Mouse (Mus musculus) left cerebral cortex, adult 2 months (tissue): Measurements from ENCODE around the gene Tescl. TPM values are rescaled to one million over a fixed set of nuclear protein-coding genes. Genes with fewer than 3 reads are reported as not detected.

Source experiments
- DNase-seq, 2 experiments: peaks; one replicate each; pipeline ENCODE4 v3.0.0; 2021 to 2022; ENCODE audit warnings: low spot score in 2 of 2, mixed read lengths in 1 of 2; ENCODE audit errors: extremely low spot score in 1 of 2
- H3K27ac ChIP-seq: fragments of 200-600 bp; 2 replicates; pipeline ENCODE4 v1.8.1; 2022
- H3K4me3 ChIP-seq: fragments of 200-600 bp; 2 replicates; pipeline ENCODE4 v1.8.1; 2022
- CTCF ChIP-seq: fragments of 200-600 bp; IDR thresholded peaks from 2 replicates; pipeline ENCODE4 v1.8.1; 2022; ENCODE audit warnings: antibody characterized with exemption, mild to moderate bottlenecking, moderate library complexity
- intact Hi-C: fragments of 180-260 bp; cut with DNase I; formaldehyde crosslinking; loops from one replicate; pipeline ENCODE4 v1.15.1; 2025
- total RNA-seq, 2 experiments: library from RNA; stranded (reverse); gene quantifications; 2 replicates each; pipeline ENCODE4 v1.2.3; 2021

Tescl gene
- total RNA-seq, 2 experiments from 2014 or later = not detected

- no peak for TF ChIP-seq CTCF
- no peak for DNase-seq
- H3K27ac ChIP-seq = no peak overlapping the region
- intact Hi-C loops = no loop called here
- no peak overlapping the region for H3K4me3 ChIP-seq
Observed at GRCm38 (mm10) chr7:24371012-24371808, 37.5 kb upstream of the Tescl start.

GRCm38 (mm10) chr7:24369731-24370541 is 36.2 kb upstream of the Tescl start, which contains the start of gene Kcnn4:
Kcnn4 (plus strand) TSS chr7:24370263.
- H3K4me3 ChIP-seq = no peak within 1 kb of the TSS

GRCm38 (mm10) chr7:24368946-24369345 is 35.2 kb upstream of the Tescl start:
- H3K4me3 ChIP-seq = no peak overlapping the region
- DNase-seq = no peak
- intact Hi-C loops = no loop called here
- H3K27ac ChIP-seq = no peak overlapping the region
- no peak for TF ChIP-seq CTCF

More at GRCm38 (mm10) chr7:24369731-24370541, 36.2 kb upstream of the Tescl start, which contains the start of gene Kcnn4:
- H3K27ac ChIP-seq = no peak within 1 kb of the TSS
- DNase-seq = no peak
- intact Hi-C loops = no loop called here
- TF ChIP-seq CTCF = no peak

- no peak for DNase-seq
- intact Hi-C loops = no loop called here
- H3K4me3 ChIP-seq = no peak overlapping the region
- no peak overlapping the region for H3K27ac ChIP-seq
- TF ChIP-seq CTCF = no peak
Observed at GRCm38 (mm10) chr7:24368226-24368625, 34.5 kb upstream of the Tescl start.

- no peak for DNase-seq
- intact Hi-C loops = no loop called here
- no peak overlapping the region for H3K27ac ChIP-seq
- no peak for TF ChIP-seq CTCF
- no peak overlapping the region for H3K4me3 ChIP-seq
Observed at GRCm38 (mm10) chr7:24366716-24367632, 33.2 kb upstream of the Tescl start.

GRCm38 (mm10) chr7:24365258-24366014 is 31.7 kb upstream of the Tescl start:
- TF ChIP-seq CTCF = no peak
- Histone ChIP-seq H3K4me3 (no peak overlapping the region), H3K27ac (no peak overlapping the region)
- DNase-seq = no peak
- intact Hi-C loops = loop anchor here (1.0 to 2.0 kb wide), 2 partner anchors 12 to 41 kb away; no protein-coding TSS in a partner anchor

- DNase-seq = peak; percentile 84 to 86
- intact Hi-C loops = loop anchor here (1.0 to 2.0 kb wide), 3 partner anchors 12 to 42 kb away; no protein-coding TSS in a partner anchor
- peak; percentile 95 for TF ChIP-seq CTCF
- H3K4me3 ChIP-seq = no peak overlapping the region
- H3K27ac ChIP-seq = no peak overlapping the region; the same call in 1 of the 2 replicates
Observed at GRCm38 (mm10) chr7:24364827-24365226, 31.1 kb upstream of the Tescl start.

GRCm38 (mm10) chr7:24363228-24363627 is 29.5 kb upstream of the Tescl start:
- Histone ChIP-seq H3K4me3 (no peak overlapping the region), H3K27ac (no peak overlapping the region)
- intact Hi-C loops = no loop called here
- peak in 1 of 2 experiments; percentile 52 for DNase-seq
- TF ChIP-seq CTCF = peak; percentile 42

- DNase-seq = no peak
- H3K4me3 ChIP-seq = no peak overlapping the region
- no peak overlapping the region for H3K27ac ChIP-seq
- no peak; the same call in 1 of the 2 replicates for TF ChIP-seq CTCF
- intact Hi-C loops = no loop called here
Observed at GRCm38 (mm10) chr7:24361001-24361400, 27.3 kb upstream of the Tescl start.

- Histone ChIP-seq H3K4me3 (no peak overlapping the region), H3K27ac (no peak overlapping the region)
- intact Hi-C loops = no loop called here
- no peak for DNase-seq
- TF ChIP-seq CTCF = no peak
Observed at GRCm38 (mm10) chr7:24359269-24359668, 25.5 kb upstream of the Tescl start.
